Mouse (Mus musculus) left cerebral cortex, adult 2 months (tissue): ENCODE measurements at regions not wholly inside any gene's neighbourhood (a gene's known extent, or its start where the extent isn't known, plus 50 kb on each side); places are given as distances from the start of the nearest gene placed in this dataset.

Experiments
- DNase-seq, 2 experiments: peaks; one replicate each; pipeline ENCODE4 v3.0.0; 2021 to 2022; ENCODE audit warnings: low spot score in 2 of 2, mixed read lengths in 1 of 2; ENCODE audit errors: extremely low spot score in 1 of 2
- H3K27ac ChIP-seq: fragments of 200-600 bp; 2 replicates; pipeline ENCODE4 v1.8.1; 2022
- H3K4me3 ChIP-seq: fragments of 200-600 bp; 2 replicates; pipeline ENCODE4 v1.8.1; 2022
- CTCF ChIP-seq: fragments of 200-600 bp; IDR thresholded peaks from 2 replicates; pipeline ENCODE4 v1.8.1; 2022; ENCODE audit warnings: antibody characterized with exemption, mild to moderate bottlenecking, moderate library complexity
- intact Hi-C: fragments of 180-260 bp; cut with DNase I; formaldehyde crosslinking; loops from one replicate; pipeline ENCODE4 v1.15.1; 2025

DNA sequence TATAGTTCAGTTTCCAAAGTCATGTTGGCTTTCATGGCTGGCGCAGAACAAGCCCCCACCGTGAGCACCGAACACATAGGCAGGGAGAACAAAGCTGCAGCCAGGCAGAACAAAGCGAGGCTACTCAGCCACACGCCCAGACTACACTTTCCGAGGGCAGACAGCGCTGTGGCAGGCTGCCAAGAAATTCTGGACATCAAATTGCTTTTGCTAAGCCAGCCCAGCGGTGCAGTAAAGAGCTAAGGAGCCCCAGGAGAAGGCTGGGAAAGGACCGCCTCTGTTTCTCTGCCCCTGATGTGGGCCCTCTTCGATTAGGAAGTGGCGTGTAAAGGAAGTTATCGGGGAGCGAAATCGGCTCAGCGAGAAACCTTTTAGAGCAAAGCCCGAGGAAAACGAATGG, 139.3 kb upstream of the Bmper start:
- no peak overlapping the region for H3K4me3 ChIP-seq
- no peak overlapping the region for H3K27ac ChIP-seq
- peak; percentile 20 to 27 for DNase-seq
- TF ChIP-seq CTCF: no peak
- intact Hi-C loops: no loop called here

DNA sequence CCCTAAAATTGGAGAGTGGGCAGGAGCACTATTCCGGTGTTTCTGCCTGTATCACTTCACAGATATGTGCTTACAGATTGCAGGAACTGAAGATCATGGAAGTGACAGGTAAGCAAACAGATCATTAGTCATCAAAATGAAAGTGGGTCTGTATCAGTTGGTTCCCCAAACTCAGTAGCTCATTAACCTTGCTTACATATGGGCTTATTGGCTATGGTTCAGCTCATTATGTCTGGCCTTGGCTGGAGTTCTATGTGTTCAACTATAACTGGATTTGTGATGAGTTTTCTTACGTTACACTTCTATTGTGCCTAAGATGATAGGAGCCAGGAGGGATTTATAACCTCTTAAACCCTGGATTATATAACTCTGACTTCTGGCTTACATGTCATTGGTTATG, 133.5 kb upstream of the Bmper start:
- no peak for TF ChIP-seq CTCF
- intact Hi-C loops: no loop called here
- no peak for DNase-seq
- Histone ChIP-seq H3K4me3 (no peak overlapping the region), H3K27ac (no peak overlapping the region)

DNA sequence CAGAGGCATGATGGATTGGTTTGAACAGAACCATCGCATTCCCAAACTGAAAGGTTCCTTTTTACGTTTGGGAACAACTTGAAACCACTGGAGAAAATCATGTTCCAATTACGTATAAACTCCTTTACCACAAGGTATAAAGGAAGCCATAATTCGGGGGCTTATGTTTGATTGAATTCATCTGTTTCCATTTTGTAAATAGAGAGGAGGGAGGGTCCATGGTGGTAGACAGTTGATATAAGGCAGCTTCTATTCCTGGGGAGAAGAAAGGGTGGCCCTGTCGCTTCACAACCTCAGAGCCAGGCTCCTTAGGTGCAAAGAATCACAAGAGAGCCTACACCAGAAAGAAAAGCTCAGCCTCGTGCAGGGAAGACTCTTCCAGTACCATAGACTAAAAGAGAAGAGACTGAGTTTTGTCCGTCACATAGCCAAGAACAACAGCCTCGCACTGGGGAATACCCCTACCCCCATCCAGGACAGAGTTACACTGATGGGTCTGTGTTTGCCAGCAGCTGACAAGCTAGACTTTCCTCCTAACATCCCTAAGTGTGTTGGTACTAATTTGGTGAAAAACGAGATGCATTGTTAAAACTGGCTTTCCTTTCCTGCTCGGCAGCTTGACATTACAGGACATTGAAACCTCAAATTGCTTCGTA, 125.6 kb upstream of the Bmper start:
- H3K4me3 ChIP-seq: no peak overlapping the region
- DNase-seq: no peak
- no peak for TF ChIP-seq CTCF
- no peak overlapping the region for H3K27ac ChIP-seq
- intact Hi-C loops: no loop called here

DNA sequence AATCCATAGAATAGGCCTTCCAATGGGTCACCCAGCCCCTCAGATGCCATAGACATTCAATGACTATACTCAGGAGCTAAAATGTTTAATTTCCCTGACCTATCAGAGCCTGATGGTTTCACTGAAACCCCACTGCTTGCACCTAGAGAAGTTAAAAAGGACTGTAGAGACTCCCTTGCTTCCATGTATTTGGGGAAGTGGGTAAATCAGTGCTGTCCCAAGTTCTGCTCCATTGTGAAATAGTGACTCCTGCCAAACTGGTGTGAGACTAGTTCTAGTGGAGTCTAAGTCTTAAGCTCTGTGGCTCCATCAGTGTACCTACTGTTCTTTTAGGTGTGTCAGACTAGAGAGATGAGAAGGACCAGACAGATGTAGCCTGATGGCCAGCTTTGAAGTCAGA, 121.3 kb upstream of the Bmper start:
- DNase-seq: no peak
- no peak for TF ChIP-seq CTCF
- Histone ChIP-seq H3K27ac (no peak overlapping the region), H3K4me3 (no peak overlapping the region)
- intact Hi-C loops: no loop called here

DNA sequence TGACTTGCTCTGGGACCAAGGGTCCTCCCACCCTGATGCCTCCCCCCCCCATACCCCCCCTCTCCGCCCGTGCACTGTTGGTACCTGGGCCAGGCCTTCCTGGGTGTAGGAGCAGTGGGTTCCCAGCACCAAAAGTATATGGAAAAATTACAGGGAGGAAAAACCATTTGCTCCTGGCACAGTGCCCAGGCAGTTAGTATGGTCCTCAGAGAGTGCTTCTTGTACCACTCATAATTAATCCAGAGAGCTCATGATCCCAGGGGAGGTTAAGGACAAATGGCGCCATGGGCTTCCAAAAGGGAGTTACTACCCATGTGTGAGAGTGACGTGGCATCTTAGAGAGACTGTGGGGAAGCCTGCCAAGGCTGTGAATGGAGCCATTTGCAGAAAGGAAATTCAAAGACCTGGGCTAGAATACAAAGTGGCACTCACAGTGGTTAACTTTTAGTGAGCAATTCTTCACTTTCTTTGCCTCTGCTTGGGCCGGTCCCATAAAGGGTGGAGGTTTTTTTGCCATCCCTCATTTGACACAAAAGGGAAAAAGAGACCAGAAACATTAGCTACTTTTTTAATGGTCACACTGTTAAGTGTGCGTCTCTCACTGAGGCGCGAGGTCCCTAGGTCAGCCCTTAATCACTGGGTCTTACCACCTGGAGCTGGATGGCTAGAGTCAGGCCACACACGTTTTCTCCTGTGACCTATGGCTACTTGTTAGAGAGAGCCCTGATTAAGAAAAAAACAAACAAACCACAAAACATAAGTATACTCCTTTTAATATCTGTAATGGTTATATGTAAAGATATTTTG, 120.7 kb upstream of the Bmper start:
- no peak for TF ChIP-seq CTCF
- peak; percentile 18 for DNase-seq
- intact Hi-C loops: no loop called here
- Histone ChIP-seq H3K4me3 (no peak overlapping the region), H3K27ac (0 out of 2 replicates have a peak overlapping the region, but pooled peaks have one; percentile 7)

DNA sequence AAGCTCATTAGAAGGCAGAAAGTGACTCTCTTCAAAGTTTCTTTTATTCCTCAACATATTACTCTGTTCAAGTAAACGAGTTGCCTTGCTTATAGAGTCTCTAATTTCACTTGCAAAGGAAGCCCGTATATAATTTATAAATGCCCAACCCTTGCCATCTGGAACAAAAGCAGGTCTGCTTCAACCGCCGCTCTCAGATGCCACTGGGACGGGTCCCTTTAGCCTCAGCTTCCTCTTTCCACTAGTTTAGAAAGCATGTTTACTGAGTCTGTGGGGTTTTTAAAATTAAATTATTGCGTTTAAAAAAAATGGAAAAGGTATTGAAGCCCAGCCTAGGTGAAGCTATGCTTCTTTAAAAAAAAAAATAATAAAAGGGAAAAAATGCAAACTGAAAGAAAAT, 111.4 kb upstream of the Bmper start:
- H3K4me3 ChIP-seq: no peak overlapping the region
- DNase-seq: no peak
- H3K27ac ChIP-seq: no peak overlapping the region
- intact Hi-C loops: no loop called here
- TF ChIP-seq CTCF: no peak

DNA sequence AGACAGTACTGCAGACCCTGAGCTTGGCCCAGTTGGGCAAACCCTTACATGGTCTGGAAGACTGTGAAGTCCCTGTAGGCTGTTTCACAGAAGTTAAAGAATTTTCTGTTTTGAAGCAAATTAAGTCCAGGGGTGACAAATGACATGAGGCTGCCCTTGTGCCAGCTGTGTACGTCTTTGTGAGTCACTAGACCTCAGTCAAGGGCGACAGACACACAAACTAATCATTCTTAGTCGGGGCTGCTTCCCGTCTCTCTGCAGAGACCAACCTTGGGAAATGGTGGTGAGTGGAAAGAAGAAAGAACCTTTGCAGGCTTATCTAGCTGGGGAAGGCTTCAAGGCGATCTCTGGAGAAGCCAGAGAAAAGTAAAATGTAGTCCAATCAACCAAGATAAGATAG, 107.8 kb upstream of the Bmper start:
- DNase-seq: no peak
- Histone ChIP-seq H3K27ac (no peak overlapping the region), H3K4me3 (no peak overlapping the region)
- intact Hi-C loops: no loop called here
- TF ChIP-seq CTCF: no peak

DNA sequence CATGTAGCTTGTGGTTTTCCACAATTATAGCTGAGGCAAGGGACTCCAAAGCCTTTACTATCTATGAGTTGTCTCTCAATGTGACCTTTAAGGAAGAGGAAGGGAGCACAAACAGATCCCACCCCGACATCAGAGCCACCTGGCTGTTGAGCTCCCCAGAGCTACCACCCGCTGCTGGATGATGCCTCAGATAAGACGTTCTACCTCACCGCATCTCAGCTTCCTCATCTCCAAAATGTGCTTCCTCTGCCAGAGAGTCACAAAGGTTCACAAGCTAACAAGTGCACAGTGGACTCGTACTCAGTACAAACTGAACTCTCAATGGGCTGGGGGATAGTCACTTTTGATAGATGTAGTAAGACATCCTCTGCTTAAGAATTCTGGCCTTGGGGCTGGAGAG, 107.3 kb upstream of the Bmper start:
- TF ChIP-seq CTCF: no peak
- Histone ChIP-seq H3K4me3 (no peak overlapping the region), H3K27ac (no peak overlapping the region)
- intact Hi-C loops: no loop called here
- DNase-seq: no peak

DNA sequence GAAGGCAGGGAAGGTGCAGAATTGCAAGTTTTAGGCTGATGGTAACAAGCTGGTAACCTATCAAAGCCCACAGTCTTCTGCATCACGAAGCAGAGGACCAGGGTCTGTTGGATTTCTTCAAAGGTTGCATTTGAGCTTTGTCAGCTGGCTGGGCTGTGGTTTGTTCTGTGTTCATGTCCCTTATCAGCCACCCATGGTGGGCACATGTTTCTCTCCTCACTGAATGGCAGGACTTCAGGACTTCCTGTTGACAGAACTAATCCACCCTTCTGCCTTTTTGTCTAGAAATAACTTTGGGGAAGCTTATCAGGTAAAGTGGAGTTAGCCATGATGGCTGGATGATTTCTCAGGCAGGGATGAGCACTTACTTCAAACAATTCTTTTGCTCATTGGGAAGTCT, 106.6 kb upstream of the Bmper start:
- DNase-seq: no peak
- H3K27ac ChIP-seq: no peak overlapping the region
- TF ChIP-seq CTCF: no peak
- intact Hi-C loops: no loop called here
- H3K4me3 ChIP-seq: no peak overlapping the region

DNA sequence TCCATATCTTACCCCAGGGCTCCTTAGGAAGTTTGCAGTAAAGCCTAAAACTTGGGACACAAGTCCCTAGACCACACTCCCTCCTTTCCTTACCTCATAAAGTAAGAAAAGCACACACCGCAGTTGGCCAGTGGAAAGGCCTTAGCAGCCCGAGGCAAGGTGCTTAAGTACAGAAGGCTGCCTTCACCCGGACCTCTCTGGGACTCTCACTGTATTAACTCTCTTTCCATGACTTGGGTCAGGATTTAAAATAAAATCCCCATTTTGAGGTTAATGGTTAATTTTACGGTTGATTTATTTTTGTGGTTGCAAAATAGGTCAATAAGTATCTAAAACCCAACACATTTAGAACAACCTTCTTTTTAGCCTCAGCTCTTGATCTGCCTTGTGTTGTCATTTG, 103.1 kb upstream of the Bmper start:
- no peak for TF ChIP-seq CTCF

DNA sequence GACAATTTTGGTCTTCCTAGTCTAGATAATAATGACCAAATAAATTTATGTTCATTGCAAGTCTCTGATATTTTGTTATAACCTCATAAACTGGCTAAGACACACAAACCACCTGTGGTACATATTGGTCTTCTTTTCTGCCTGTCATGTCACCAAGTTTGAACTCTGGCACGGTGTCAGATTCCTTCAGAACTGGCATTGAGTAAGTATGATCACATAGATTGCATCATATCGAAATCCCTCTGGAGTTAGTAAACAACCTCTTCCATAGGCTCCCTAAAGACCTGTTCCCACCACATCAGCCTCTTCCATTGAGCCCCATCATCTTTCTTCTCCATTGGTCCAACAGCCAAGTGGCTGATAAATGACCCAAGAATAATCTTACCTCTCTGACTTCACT, 102.1 kb upstream of the Bmper start:
- DNase-seq: no peak
- Histone ChIP-seq H3K27ac (no peak overlapping the region), H3K4me3 (no peak overlapping the region)
- no peak for TF ChIP-seq CTCF
- intact Hi-C loops: no loop called here

More for the DNA sequence above, 103.1 kb upstream of the Bmper start:
- intact Hi-C loops: no loop called here
- DNase-seq: no peak
- H3K4me3 ChIP-seq: no peak overlapping the region
- no peak overlapping the region for H3K27ac ChIP-seq

DNA sequence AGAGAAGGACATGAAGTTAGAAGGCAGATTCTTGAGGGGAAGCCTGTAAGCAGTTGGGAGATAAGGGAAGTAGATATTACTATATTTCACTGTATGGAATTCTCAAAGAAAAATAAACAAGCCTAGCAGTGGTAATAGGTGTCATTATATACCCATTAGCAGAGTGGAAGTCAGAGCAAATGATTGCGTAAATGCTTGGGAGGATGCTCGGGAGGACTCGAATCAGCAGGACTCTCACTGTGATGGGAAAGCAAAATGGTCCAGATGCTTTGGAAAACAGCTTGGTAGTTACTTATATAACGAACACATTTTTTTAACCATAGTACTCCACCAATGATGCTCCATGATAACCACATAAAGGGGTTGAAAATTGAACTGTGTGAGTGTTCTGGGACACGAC, 100.4 kb upstream of the Bmper start:
- Histone ChIP-seq H3K27ac (no peak overlapping the region), H3K4me3 (no peak overlapping the region)
- intact Hi-C loops: no loop called here
- DNase-seq: no peak
- no peak for TF ChIP-seq CTCF

DNA sequence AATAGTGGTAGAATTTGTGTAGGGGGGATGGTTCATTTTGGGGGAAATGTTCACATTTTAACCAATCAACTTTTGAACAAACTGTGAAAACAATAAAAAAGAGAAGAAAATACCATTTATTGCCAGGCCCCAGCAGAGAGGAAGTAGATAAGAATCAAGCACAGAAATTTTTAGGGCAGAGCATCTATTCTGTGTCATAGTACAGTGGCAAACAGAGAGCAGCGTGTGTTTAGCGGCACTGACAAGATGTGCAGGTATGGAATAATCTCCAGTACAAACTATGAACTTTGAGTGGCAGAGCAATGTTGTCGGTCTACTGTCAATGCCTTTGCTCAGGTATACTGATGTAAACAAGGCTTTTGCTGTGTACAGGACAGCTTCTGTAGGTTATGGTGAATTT, 99.4 kb upstream of the Bmper start:
- intact Hi-C loops: no loop called here
- TF ChIP-seq CTCF: no peak
- no peak overlapping the region for H3K27ac ChIP-seq

More for the DNA sequence above, 99.4 kb upstream of the Bmper start:
- DNase-seq: no peak
- H3K4me3 ChIP-seq: no peak overlapping the region
